Mouse (Mus musculus): ENCODE results near the gene Klf2. TPM values are rescaled to one million over a fixed set of nuclear protein-coding genes. Genes with fewer than 3 reads are reported as not detected.

Gene Klf2
- 10 to 100 TPM in 3 of 4 experiments, 1 to 10 TPM in 1; 9.5 to 15.3 (median 12.7) TPM for total RNA-seq (2022)

DNA sequence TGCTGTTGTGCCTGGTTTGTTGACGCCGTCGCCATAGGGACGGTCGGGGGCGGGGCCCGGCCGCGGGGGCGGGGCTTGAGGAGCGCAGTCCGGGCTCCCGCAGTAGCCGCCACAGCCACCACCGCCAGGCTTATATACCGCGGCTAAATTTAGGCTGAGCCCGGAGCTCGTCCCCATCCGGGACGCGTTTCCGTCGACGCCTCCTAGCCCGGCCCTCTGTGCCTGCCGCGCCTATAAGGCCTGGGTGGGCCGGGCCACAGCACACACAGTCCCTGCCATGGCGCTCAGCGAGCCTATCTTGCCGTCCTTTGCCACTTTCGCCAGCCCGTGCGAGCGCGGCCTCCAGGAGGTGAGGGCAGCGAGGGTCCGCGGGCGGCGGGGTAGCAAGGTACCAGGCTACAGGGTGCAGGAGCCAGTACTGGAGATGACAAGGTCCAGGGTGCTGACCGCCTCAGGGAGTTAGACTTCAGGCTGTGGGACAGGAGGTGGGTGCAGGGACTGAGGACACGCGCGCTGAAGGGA lies at the start of gene Klf2:
TSS of gene Klf2 (plus strand) at position 233 of the 522 bp plus-strand sequence.
- DNase-seq (ENCODE audit: low spot score in 2 of 2), result peak; percentile 69 to 75

- DNase-seq (ENCODE audit: low spot score in 2 of 2), result no peak
Measured at GRCm38 (mm10) chr8:72270606-72271005, 48.2 kb upstream of the Klf2 start.

DNA sequence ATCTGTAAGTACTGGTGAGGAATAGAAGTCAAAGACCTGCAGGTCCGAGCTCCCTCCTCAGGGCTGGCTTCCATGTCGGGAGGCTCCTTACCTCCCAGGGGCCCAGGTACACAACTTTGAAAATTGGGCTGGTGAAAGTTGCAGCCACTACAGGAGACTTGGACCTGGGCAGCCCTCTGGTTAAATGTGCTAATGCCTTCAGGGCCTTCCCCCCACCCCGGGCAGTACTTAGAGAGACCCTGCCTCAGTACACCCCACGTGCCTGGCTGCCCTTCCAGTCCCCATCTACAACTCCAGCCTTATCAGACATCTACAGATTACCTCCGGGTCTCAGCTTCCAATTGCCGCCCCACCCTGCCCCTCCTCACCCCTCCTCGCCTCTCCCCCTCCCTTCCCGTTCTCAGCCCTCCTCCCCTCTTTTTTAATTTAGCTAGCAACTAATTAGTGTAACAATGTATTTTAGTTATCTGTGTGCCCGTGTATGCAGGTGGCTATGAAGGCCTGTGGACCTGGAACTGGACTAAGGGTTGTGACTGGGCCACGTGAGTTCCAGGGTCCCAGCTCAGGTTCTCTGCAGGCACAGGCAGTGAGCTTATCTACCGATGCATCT lies 47.7 kb upstream of the Klf2 start:
- no peak for DNase-seq (ENCODE audit: low spot score in 2 of 2)

GRCm38 (mm10) chr8:72271691-72272090 lies 47.1 kb upstream of the Klf2 start:
- DNase-seq (ENCODE audit: low spot score in 2 of 2), result no peak

GRCm38 (mm10) chr8:72272361-72272760 lies 46.5 kb upstream of the Klf2 start:
- DNase-seq (ENCODE audit: low spot score in 2 of 2), result peak in 1 of 2 experiments; percentile 56

DNA sequence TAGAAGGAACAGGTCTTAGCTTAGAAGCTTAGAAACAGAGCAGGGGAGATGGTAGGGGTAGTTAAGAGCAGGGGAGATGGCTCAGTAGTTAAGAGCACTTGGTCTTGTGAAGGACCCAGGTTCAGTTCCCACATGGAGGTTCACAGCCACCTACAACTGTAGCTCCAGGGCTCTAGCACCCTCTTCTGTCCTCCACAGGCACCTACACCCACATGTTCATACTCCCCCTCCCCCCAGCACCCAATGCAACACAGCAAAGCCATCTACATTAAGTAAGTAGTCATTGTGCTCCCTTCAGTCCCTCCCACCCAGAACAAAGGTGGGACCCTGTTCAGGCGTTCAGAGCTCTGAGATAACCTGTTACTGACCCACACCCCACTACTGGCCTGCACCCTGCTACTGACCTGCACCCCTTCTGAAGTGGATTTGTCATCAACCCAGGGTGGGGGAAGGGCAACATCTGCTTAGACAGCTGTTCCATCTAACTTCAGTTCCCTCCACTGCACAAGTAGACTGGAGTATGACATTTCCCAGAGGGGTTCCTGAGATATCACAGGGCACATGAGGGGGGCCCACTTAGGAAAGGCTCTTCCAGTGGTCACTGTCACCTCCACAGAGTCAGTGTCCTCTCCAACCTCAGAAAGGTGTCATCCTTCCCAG lies 45.6 kb upstream of the Klf2 start:
- no peak for DNase-seq (ENCODE audit: low spot score in 2 of 2)

DNA sequence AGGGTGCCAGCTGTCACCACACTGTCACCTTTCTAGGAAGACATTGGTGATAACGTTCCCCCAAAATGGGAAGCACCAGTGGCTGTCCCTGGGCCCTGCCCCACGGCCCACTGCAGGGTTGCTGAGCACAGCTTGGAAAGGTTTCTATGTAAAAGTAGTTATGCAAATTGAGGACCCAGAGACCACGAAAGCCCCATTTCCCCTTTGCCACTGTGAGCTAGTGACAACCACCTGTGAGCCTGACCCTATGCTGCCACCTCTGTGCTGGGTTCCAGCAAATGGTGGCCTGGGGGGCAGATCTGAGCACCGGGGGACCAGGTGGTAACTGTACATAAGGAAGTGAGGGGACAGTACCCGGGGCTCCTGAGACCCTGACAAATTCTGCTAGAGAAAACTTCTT lies 45.0 kb upstream of the Klf2 start:
- no peak for DNase-seq (ENCODE audit: low spot score in 2 of 2)

- DNase-seq (ENCODE audit: low spot score in 2 of 2), result no peak
Measured at GRCm38 (mm10) chr8:72277244-72277643, 41.6 kb upstream of the Klf2 start.

GRCm38 (mm10) chr8:72279151-72279550 lies 39.7 kb upstream of the Klf2 start:
- DNase-seq (ENCODE audit: low spot score in 2 of 2), result no peak

DNA sequence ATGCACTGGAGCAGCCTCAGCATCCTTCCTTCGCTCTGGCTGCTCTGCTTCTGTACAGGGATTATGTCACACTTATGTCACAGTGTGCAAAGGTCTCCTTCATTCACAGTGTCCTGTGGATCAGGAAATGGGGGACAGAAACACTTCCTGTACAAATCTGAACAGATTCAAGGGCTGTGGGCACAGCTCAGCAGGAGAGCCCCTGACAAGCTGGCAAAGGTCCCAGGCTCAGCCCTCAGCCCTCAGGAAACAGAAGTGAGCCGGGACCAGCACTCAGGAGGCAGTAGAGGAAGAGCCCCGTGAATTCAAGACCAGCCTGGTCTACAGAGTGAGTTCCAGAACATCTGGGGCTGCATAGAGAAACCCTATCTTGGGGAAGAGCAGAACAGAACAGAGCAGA lies 37.2 kb upstream of the Klf2 start:
- no peak for DNase-seq (ENCODE audit: low spot score in 2 of 2)

DNA sequence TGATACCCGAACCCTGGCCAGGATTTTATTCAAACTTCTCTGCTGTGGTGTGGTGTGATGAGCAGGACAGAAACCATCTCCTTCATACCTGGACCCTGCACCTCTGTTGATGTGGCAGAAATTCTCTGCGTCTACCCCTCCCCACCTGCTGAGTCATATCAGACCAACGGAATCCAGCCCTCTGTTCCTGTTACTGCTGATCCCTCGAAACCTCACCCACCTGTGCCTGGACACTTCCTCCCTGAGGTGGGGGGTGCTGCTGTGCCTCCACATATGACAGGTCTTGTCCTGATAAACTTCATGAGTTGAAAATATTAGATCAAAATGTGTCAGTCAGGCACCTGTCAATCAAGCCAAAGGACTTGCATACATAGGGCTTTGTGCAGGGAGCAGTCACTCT lies 33.5 kb upstream of the Klf2 start:
- DNase-seq (ENCODE audit: low spot score in 2 of 2), result no peak

DNA sequence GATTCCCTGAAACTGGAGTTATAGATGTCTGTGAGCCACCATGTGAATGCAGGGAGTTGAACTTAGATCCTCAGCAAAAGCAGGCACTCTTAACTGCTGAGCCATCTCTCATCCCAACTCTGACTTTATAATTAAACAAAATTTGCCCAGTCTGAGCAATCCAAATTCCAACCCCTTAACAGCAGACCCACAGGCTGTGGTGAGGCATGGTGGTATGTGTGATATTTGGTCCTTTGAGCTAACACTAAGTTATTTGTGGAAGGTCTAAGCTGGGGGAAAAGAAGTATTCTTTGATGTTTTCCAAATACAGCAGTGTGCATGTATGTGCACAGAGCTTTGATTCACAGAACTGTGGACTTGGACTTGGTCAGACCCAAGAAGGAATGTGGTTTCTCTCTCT lies 29.8 kb upstream of the Klf2 start:
- DNase-seq (ENCODE audit: low spot score in 2 of 2), result no peak

DNA sequence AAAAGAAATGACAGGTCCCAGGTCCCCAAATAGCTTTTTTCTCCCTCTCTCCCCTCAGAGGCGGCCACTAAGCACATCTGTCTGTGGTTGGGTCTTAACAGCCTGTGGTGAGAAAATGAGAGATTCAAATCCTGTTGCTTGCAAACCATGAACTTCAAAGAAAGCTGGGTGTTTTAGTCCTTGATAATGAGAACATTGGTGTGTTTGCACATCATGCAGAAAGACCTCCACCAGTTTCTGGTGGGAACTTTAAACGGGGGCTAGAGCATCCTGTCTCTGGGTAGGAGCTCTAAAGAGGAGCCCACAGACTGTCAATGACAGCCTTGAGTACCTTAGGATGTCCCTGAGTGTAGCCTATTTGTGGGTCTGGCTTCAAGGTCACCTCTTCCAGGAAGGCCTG lies 27.7 kb upstream of the Klf2 start:
- no peak for DNase-seq (ENCODE audit: low spot score in 2 of 2)

DNA sequence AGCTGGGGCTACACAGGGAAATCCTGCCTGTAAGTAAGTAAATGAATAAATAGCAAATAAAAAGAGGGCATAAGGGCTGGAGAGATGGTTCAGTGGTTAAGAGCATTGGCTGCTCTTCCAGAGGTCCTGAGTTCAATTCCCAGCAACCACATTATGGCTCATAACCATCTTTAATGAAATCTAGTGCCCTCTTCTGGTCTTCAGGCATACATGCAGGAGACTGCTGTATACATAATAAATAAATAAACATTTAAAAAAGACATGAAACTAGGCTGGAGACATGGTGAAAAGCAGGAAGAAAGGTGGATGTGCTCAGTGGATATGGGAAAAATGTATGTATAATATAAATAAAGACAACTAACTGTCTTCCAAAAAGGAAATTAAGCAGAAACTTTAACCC lies 25.5 kb upstream of the Klf2 start:
- DNase-seq (ENCODE audit: low spot score in 2 of 2), result no peak

- DNase-seq (ENCODE audit: low spot score in 2 of 2), result no peak
Measured at GRCm38 (mm10) chr8:72295125-72295524, 23.7 kb upstream of the Klf2 start.

DNA sequence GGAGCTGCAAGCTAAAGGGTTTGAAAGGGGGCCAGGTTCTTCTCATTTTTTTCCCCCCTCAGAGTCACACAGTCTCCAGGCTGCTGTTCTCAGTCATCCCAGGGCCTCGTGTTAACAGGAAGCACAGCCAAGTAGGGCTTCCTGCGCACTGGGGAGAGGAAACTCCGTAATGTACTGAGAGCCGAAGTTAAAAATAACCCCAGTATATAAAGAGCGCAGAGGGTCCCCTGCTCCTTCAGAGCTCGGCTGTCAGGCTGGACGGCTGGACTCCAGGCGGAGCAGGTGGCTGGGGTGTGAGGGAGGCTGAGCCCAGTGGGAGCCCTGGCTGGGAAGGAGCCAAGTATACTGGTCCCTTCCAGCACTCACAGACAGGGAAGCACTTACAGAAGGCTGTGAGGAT lies 23.2 kb upstream of the Klf2 start:
- DNase-seq (ENCODE audit: low spot score in 2 of 2), result peak in 1 of 2 experiments; percentile 43

DNA sequence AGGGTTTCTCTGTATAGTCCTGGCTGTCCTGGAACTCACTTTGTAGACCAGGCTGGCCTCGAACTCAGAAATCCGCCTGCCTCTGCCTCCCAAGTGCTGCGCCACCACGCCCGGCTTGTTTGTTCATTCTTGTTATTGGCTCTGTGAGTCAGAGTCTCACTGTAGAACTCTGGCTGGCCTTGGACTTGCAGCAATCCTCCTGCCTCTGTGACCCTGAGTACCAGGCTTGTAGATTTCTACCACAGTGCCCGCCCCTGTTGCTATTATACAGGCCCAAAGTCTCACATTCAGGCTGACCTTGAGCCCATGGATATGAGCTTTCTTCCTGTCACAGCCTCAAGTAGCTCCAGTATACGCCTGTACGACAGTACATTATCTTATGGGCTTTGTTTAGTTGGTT lies 22.3 kb upstream of the Klf2 start:
- no peak for DNase-seq (ENCODE audit: low spot score in 2 of 2)

DNA sequence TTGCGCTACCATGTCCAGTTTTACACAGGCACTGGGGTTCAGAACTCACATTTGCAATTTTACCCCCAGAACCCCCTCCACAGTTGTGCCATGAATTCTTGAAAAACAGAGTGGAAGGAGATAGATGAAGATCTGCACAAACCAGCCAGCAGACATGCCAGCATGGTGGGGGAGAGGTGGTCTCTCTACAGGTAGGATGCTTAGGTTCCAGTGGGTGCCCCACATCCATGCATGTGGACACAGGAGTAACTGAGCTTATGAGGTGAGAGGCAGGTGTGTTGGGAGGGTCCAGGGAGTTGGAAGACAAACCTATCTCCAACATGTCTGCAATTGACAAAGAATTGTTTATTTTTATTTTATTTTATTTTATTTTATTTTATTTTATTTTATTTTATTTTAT lies 19.9 kb upstream of the Klf2 start:
- no peak for DNase-seq (ENCODE audit: low spot score in 2 of 2)

DNA sequence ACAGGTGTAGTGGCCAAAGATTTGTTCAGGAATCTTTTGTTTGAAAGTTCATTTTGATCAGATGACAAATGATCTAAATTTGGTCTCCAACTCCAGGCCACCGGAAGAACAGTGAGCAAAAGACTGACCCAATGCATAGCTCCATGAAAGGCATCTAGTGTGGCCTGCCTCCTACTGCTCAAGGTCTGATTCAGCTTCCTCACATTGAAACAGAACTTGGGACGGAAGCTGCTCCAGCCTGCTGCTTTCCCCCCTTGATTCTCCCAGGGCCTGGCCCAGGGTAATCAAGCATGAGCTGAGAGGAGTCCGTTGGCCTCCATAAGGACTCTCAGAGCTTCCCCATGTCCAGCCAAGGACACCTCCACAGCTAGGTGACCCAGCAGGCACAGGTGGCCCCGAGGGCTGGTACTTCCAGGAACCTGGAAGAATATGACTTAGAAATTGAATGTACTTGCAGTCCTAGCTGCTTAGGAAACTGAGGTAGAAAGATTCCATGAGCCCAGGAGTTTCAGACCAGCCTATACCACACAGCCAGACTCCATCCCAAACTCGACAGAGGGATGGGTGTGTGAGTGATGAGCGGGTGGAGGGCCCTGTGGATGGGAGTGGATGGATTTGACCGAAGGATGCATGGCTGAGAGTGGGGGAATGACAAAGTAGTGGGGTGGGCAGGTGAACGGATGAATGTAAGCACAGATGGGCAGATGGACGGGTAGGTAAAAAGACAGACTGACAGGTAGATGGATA lies 18.0 kb upstream of the Klf2 start:
- no peak for DNase-seq (ENCODE audit: low spot score in 2 of 2)

DNA sequence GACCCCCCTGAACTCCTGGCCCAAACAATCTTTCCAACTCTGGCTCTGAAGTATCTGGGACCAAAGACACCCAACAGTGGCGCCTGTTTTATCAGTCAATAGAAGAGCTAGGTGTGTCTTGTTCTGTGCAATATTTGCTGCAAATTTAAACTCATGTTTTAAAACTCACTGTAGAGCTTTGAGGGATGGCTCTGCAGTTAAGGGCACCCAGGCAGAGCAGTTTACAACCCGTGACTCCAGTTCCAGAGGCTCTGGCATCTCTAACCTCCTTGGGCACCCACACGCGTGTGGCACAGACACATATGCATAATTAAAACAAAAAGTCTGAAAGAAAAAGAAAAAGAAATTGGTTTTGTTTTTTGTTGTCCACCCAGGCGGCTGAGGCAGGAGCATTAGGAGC lies 17.3 kb upstream of the Klf2 start:
- DNase-seq (ENCODE audit: low spot score in 2 of 2), result no peak

- DNase-seq (ENCODE audit: low spot score in 2 of 2), result no peak
Measured at GRCm38 (mm10) chr8:72302986-72303612, 15.7 kb upstream of the Klf2 start.

DNA sequence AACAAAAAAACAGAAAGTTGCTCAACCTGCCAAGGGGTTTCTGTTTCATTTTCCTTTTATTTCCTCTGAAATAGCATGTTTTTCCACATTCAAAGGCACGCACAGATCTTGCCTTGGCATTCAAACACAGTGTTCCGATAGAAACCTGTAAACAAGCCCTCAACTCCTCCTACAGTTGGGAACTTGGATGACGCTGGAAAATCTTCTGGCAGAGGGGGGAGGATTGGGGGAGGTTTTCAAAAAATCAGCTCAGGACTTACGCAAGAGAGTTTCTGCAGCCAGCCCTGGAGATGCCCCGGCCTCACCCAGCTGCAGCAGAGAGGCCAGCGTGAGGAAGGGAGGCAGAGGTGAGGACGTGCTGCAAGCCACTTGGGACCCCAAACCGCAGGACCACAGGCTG lies 15.2 kb upstream of the Klf2 start:
- DNase-seq (ENCODE audit: low spot score in 2 of 2), result no peak
